Mouse (Mus musculus): ENCODE results near the gene Il10rb.

GRCm38 (mm10) chr16:91415391-91416189, 9.6 kb downstream of the Il10rb start:
- TF ChIP-seq CTCF (IDR thresholded peaks at IDR 0.05; ENCODE audit: low read depth, low read length) (no peak), GATA1 (IDR thresholded peaks at IDR 0.05; ENCODE audit: borderline replicate concordance, low read length) (no peak), TAL1 (conservative IDR thresholded peaks at IDR 0.05; ENCODE audit: low read depth, low read length) (no peak)

Measured in G1E (cell line).